Mouse (Mus musculus) G1E (cell line): ENCODE measurements around the gene Kcnip4.

Source experiments
- CTCF ChIP-seq: IDR thresholded peaks from 2 replicates; pipeline ENCODE4 v1.5.1; 2012; ENCODE audit warnings: low read depth, low read length, inconsistent platforms, mixed read lengths
- GATA1 ChIP-seq: IDR thresholded peaks from 2 replicates; pipeline ENCODE4 v1.6.1; 2012; ENCODE audit warnings: borderline replicate concordance, low read length, inconsistent platforms, mixed read lengths
- TAL1 ChIP-seq: conservative IDR thresholded peaks from 2 replicates; pipeline ENCODE4 v1.6.1; 2012; ENCODE audit warnings: low read depth, low read length, inconsistent platforms, mixed read lengths

DNA sequence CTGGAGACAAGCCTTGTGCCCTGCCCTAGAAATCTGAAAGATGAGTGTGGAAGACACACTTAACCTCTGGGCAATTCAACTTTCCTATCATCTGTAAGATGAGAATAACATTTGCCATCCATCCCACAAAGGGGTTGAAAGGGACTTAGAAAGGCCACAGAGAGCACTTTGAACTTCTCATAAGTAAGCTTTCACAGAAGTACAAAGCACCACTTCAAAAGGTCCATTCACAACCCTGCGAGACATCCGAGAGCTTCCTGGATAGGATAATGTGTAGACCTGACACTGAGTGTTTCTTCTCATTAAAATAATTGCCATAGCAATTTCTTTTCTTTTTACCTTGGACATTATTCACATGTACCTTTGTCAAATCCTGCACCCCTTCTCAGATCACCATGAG lies 683.7 kb downstream of the Kcnip4 start:
- TF ChIP-seq CTCF (no peak), GATA1 (no peak), TAL1 (no peak)
